Mouse (Mus musculus): ENCODE data around the gene 4930544G11Rik. TPM values are rescaled to one million over a fixed set of nuclear protein-coding genes. Genes with fewer than 3 reads are reported as not detected.

The 4930544G11Rik gene
- not detected for polyA plus RNA-seq (2017; shearing (Covaris generic))

DNA sequence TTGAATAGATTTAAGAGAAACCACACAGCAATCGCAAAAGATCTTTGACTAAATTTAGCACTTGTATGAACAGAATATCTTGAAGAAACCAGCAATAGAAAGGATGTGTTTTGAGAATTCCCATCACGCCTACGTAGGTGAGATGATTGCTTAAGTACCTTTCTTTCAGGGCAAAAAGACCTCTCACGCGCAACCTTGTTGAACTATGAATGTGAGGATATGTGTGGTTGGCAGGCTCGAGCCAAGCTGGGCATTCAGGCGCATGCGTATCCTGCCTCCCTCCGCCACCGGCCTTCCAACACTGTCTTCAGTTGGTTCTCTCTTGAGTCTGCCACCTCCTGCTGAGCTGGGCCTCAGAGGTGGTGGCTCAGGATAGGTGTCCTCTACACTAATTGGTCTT, at the start of gene 4930544G11Rik:
4930544G11Rik (plus strand) TSS at position 301 of the 400 bp plus-strand sequence.

Other genes starting within 250 kb of the 4930544G11Rik start
- gene Prdm5, start 173.6 kb upstream of the 4930544G11Rik start, polyA plus RNA-seq (2017; shearing (Covaris generic)): 2.8 TPM

Measured in effector memory CD4-positive, alpha-beta T cell, adult 5 months (primary cell).